Mouse (Mus musculus): Measurements from ENCODE around the gene Ddx50. TPM values are rescaled to one million over a fixed set of nuclear protein-coding genes. Genes with fewer than 3 reads are reported as not detected.

The Ddx50 gene
- polyA plus RNA-seq (2015; fragmentation: Nextera tagmentation; extraction: Ambion mirVana): 115 and 122 TPM in 2 replicates

GRCm38 (mm10) chr10:62650881-62651810, at the start of gene Ddx50:
Gene Ddx50, minus strand, starts transcription at chr10:62651218.
- WGBS: under 1% methylated on average over 85 of the region's 89 CpGs
- peak within 1 kb of the TSS; percentile 96 for H3K27ac ChIP-seq
- no peaks in the 10 kb centered on the region; the same call in 1 of the 2 replicates for H3K36me3 ChIP-seq

GRCm38 (mm10) chr10:62692771-62693170, 41.8 kb upstream of the Ddx50 start:
- H3K9me3 ChIP-seq: no peaks in the 10 kb centered on the region
- no peak overlapping the region for H3K9ac ChIP-seq
- no peak overlapping the region for H3K4me2 ChIP-seq
- WGBS: 56% methylated on average over 8 of the region's 8 CpGs
- H3K4me3 ChIP-seq (replicated peaks): no peak overlapping the region
- no peaks in the 10 kb centered on the region for H3K36me3 ChIP-seq
- no peak for ATAC-seq (ENCODE audit: insufficient read depth, low FRiP score, low read depth)
- H3K4me1 ChIP-seq: no peaks in the 10 kb centered on the region
- no peaks in the 10 kb centered on the region for H3K27me3 ChIP-seq (replicated peaks)
- H3K27ac ChIP-seq: no peak overlapping the region

More at GRCm38 (mm10) chr10:62650881-62651810, at the start of gene Ddx50:
- no peaks in the 10 kb centered on the region for H3K9me3 ChIP-seq
- H3K9ac ChIP-seq: peak within 1 kb of the TSS; percentile 87
- peaks cover 6% of the 10 kb centered on the region; the same call in 1 of the 2 replicates for H3K4me1 ChIP-seq
- peak; percentile 99 for ATAC-seq (ENCODE audit: insufficient read depth, low FRiP score, low read depth)
- H3K4me2 ChIP-seq: peak within 1 kb of the TSS; percentile 62
- peak within 1 kb of the TSS; percentile 95 for H3K4me3 ChIP-seq (replicated peaks)
- H3K27me3 ChIP-seq (replicated peaks): no peaks in the 10 kb centered on the region

GRCm38 (mm10) chr10:62692244-62692643, 41.2 kb upstream of the Ddx50 start:
- WGBS: 73% methylated on average over 3 of the region's 3 CpGs
- Histone ChIP-seq H3K4me1 (no peaks in the 10 kb centered on the region), H3K27me3 (replicated peaks) (no peaks in the 10 kb centered on the region), H3K36me3 (no peaks in the 10 kb centered on the region), H3K4me3 (replicated peaks) (no peak overlapping the region), H3K9ac (no peak overlapping the region), H3K9me3 (no peaks in the 10 kb centered on the region), H3K4me2 (no peak overlapping the region), H3K27ac (no peak overlapping the region)
- ATAC-seq (ENCODE audit: insufficient read depth, low FRiP score, low read depth): no peak

GRCm38 (mm10) chr10:62687032-62687674, 36.1 kb upstream of the Ddx50 start:
- no peak overlapping the region for H3K4me2 ChIP-seq
- ATAC-seq (ENCODE audit: insufficient read depth, low FRiP score, low read depth): no peak
- H3K9me3 ChIP-seq: no peaks in the 10 kb centered on the region
- H3K4me3 ChIP-seq (replicated peaks): no peak overlapping the region
- no peak overlapping the region for H3K9ac ChIP-seq
- no peak overlapping the region for H3K27ac ChIP-seq
- H3K27me3 ChIP-seq (replicated peaks): no peaks in the 10 kb centered on the region
- WGBS: 74% methylated on average over 15 of the region's 15 CpGs
- no peaks in the 10 kb centered on the region for H3K36me3 ChIP-seq
- no peaks in the 10 kb centered on the region for H3K4me1 ChIP-seq

GRCm38 (mm10) chr10:62683043-62683442, 32.0 kb upstream of the Ddx50 start:
- no peak for ATAC-seq (ENCODE audit: insufficient read depth, low FRiP score, low read depth)
- no peak overlapping the region for H3K4me3 ChIP-seq (replicated peaks)
- H3K27me3 ChIP-seq (replicated peaks): no peaks in the 10 kb centered on the region
- H3K4me2 ChIP-seq: no peak overlapping the region
- no peak overlapping the region for H3K27ac ChIP-seq
- WGBS: 57% methylated on average over 5 of the region's 5 CpGs
- no peaks in the 10 kb centered on the region for H3K36me3 ChIP-seq
- H3K9ac ChIP-seq: no peak overlapping the region
- no peaks in the 10 kb centered on the region for H3K9me3 ChIP-seq
- H3K4me1 ChIP-seq: no peaks in the 10 kb centered on the region

GRCm38 (mm10) chr10:62679833-62680232, 28.8 kb upstream of the Ddx50 start:
- Histone ChIP-seq H3K27ac (no peak overlapping the region), H3K4me2 (no peak overlapping the region), H3K9ac (no peak overlapping the region), H3K4me3 (replicated peaks) (no peak overlapping the region), H3K4me1 (no peaks in the 10 kb centered on the region), H3K27me3 (replicated peaks) (no peaks in the 10 kb centered on the region), H3K9me3 (no peaks in the 10 kb centered on the region), H3K36me3 (no peaks in the 10 kb centered on the region)
- 81% methylated on average over 1 of the region's 1 CpGs for WGBS
- no peak for ATAC-seq (ENCODE audit: insufficient read depth, low FRiP score, low read depth)

GRCm38 (mm10) chr10:62677329-62677728, 26.3 kb upstream of the Ddx50 start:
- Histone ChIP-seq H3K9ac (no peak overlapping the region), H3K27me3 (replicated peaks) (no peaks in the 10 kb centered on the region), H3K4me3 (replicated peaks) (no peak overlapping the region), H3K4me2 (no peak overlapping the region), H3K9me3 (no peaks in the 10 kb centered on the region), H3K36me3 (no peaks in the 10 kb centered on the region), H3K27ac (no peak overlapping the region), H3K4me1 (no peaks in the 10 kb centered on the region)
- 82% methylated on average over 5 of the region's 5 CpGs for WGBS
- ATAC-seq (ENCODE audit: insufficient read depth, low FRiP score, low read depth): no peak

GRCm38 (mm10) chr10:62676196-62676595, 25.2 kb upstream of the Ddx50 start:
- ATAC-seq (ENCODE audit: insufficient read depth, low FRiP score, low read depth): no peak
- Histone ChIP-seq H3K27ac (no peak overlapping the region), H3K9me3 (no peaks in the 10 kb centered on the region), H3K9ac (no peak overlapping the region), H3K27me3 (replicated peaks) (no peaks in the 10 kb centered on the region), H3K4me2 (no peak overlapping the region), H3K4me1 (no peaks in the 10 kb centered on the region), H3K36me3 (no peaks in the 10 kb centered on the region), H3K4me3 (replicated peaks) (no peak overlapping the region)
- 83% methylated on average over 6 of the region's 6 CpGs for WGBS

GRCm38 (mm10) chr10:62672359-62672758, 21.3 kb upstream of the Ddx50 start:
- H3K4me2 ChIP-seq: no peak overlapping the region
- no peaks in the 10 kb centered on the region for H3K9me3 ChIP-seq
- no peak overlapping the region for H3K27ac ChIP-seq
- 94% methylated on average over 2 of the region's 2 CpGs for WGBS
- H3K9ac ChIP-seq: no peak overlapping the region
- H3K27me3 ChIP-seq (replicated peaks): no peaks in the 10 kb centered on the region
- no peak overlapping the region for H3K4me3 ChIP-seq (replicated peaks)
- H3K36me3 ChIP-seq: no peaks in the 10 kb centered on the region
- ATAC-seq (ENCODE audit: insufficient read depth, low FRiP score, low read depth): no peak
- no peaks in the 10 kb centered on the region for H3K4me1 ChIP-seq

- Histone ChIP-seq H3K27ac (no peak overlapping the region), H3K27me3 (replicated peaks) (no peaks in the 10 kb centered on the region), H3K9me3 (no peaks in the 10 kb centered on the region), H3K4me2 (no peak overlapping the region), H3K9ac (no peak overlapping the region), H3K4me3 (replicated peaks) (no peak overlapping the region), H3K36me3 (no peaks in the 10 kb centered on the region), H3K4me1 (no peaks in the 10 kb centered on the region)
- WGBS: 59% methylated on average over 14 of the region's 14 CpGs
- ATAC-seq (ENCODE audit: insufficient read depth, low FRiP score, low read depth): no peak
Measured at GRCm38 (mm10) chr10:62669245-62669644, 18.2 kb upstream of the Ddx50 start.

GRCm38 (mm10) chr10:62668463-62668862, 17.4 kb upstream of the Ddx50 start:
- H3K4me1 ChIP-seq: no peaks in the 10 kb centered on the region
- no peak overlapping the region for H3K4me3 ChIP-seq (replicated peaks)
- no peak overlapping the region for H3K9ac ChIP-seq
- no peaks in the 10 kb centered on the region for H3K27me3 ChIP-seq (replicated peaks)
- WGBS: 79% methylated on average over 2 of the region's 2 CpGs
- no peaks in the 10 kb centered on the region for H3K9me3 ChIP-seq
- H3K36me3 ChIP-seq: no peaks in the 10 kb centered on the region
- no peak for ATAC-seq (ENCODE audit: insufficient read depth, low FRiP score, low read depth)
- H3K4me2 ChIP-seq: no peak overlapping the region
- no peak overlapping the region for H3K27ac ChIP-seq

GRCm38 (mm10) chr10:62668043-62668442, 17.0 kb upstream of the Ddx50 start:
- no peaks in the 10 kb centered on the region for H3K9me3 ChIP-seq
- H3K27me3 ChIP-seq (replicated peaks): no peaks in the 10 kb centered on the region
- no peaks in the 10 kb centered on the region for H3K4me1 ChIP-seq
- 65% methylated on average over 5 of the region's 5 CpGs for WGBS
- H3K9ac ChIP-seq: no peak overlapping the region
- peak; percentile 35; the same call in 1 of the 2 replicates for ATAC-seq (ENCODE audit: insufficient read depth, low FRiP score, low read depth)
- no peaks in the 10 kb centered on the region for H3K36me3 ChIP-seq
- H3K4me3 ChIP-seq (replicated peaks): no peak overlapping the region
- H3K27ac ChIP-seq: no peak overlapping the region
- H3K4me2 ChIP-seq: no peak overlapping the region

Data from stomach, embryonic 15.5 days (tissue).